Mouse (Mus musculus): ENCODE results near the gene Akr1a1.
A peak's percentile ranks its signal among the peaks of the same experiment; 100 is the strongest.

Akr1a1 gene

GRCm38 (mm10) chr4:116657971-116658370 is 6.5 kb upstream of the Akr1a1 start:
- DNase-seq: no peak

GRCm38 (mm10) chr4:116655658-116656057 is 4.2 kb upstream of the Akr1a1 start:
- DNase-seq: no peak

DNA sequence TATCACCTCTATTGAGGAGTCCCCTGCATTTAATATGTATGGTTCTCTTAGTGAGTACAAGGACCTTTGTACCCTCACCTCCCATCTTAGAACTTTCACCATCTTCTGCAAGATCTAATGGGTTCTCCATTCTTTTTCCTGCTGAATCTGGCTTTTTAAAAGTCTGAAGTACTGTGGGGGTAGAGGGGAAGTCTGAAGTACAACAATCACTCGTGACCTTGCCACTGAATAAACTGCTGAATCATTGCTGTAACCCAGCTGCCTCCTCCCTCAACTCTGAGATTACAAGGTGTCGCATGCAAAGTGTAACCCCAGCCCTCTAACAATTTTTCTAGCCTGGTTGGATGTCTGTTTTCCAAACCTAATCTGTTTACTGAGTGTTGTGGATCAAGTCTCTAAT is 3.6 kb upstream of the Akr1a1 start:
- DNase-seq: no peak

DNA sequence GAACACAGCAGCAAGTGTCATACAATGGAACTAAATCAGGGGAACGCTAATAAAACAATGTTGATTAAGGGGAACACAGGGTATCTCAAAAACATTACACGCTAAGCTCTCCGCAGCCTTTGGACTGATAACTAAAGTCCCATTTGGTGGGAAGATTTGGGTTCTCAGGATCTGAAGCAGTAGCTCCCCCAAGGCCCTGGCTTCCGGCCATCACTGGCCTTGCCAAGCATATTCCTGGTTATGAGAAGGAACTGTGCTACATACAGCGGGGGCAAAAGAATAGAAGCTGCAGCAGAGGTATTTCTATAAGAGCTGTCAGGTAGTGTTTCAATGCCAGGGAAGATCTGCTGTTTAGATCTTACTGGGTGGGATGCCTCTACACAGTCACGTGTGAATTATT is 1.7 kb upstream of the Akr1a1 start:
- DNase-seq: peak in 1 of 2 experiments; percentile 22

DNA sequence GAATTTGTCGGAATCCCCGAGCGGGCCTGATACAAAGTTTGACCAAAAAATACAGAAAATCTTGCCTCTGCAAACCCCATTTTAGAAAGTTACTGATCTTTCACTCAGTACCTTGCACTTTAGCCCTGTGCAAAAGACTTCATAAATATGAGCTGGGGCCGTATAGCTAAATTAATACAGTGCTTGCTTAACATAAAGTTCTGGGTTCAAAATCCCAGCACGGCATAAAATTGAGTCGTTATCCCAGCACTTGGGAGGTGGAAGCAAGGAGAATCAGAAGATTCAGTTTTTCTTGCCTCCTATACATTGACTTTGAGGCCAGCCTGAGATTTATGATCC is 286 bp upstream of the Akr1a1 start:
- DNase-seq: no peak

- no peak for DNase-seq
Measured at GRCm38 (mm10) chr4:116650365-116650764, 1.1 kb downstream of the Akr1a1 start.

DNA sequence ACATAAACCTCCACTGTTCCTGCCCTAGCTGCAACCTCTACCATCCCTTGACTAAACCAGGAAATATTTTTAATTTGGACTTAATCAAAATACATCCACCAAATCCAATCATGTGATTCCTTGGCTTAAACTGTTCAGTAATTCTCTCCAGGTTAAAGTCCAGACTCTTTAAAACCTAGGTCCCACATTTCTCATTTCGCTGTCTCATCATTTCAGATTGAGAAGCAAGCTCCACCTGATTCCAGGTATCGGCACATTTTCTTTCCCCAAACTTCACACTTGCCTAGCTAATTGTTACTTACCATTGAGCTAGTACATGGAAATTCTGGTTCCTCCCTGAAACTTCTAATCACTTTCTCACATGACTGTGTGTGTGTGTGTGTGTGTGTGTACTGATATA is 2.1 kb downstream of the Akr1a1 start:
- no peak for DNase-seq

- DNase-seq: no peak
Measured at GRCm38 (mm10) chr4:116645624-116646023, 5.9 kb downstream of the Akr1a1 start.

DNA sequence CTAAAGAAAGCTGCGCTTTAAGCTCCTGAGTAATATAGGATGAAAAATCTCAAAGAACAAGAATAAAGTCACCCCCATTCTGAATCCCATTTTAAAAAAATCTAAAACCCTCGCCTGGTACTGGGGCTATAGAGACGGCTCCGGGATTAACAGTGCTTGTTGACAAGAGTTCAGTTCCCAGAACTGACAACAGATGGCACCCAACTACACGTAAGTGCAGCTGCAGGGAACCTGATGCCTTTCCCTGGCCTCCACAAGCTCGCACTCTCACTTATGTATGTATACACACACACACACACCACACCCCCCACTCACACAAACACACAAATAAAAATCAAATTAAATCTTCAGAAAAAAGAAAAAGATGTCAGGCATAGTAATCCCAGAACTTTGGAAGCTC is 7.2 kb downstream of the Akr1a1 start:
- peak; percentile 30 to 37 for DNase-seq

DNA sequence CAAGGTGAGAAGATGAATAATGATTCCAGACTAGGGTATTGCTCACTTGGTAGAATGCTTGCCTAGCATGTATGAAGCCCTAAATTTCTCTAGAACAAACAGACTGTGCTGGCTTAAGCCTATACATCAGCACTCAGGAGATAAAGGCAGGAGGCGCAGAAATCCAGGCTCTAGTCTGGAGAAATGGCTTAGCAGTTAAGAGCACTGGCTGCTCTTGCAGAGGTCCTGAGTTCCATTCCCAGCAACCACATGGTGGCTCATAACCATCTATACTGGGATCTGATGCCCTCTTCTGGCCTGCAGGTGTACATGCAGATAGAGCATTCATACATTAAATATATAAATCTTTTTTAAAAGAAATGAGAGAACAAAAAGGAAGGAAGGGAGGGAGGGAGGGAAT is 9.4 kb downstream of the Akr1a1 start:
- DNase-seq: no peak

GRCm38 (mm10) chr4:116638821-116639220 is 12.7 kb downstream of the Akr1a1 start:
- no peak for DNase-seq

DNA sequence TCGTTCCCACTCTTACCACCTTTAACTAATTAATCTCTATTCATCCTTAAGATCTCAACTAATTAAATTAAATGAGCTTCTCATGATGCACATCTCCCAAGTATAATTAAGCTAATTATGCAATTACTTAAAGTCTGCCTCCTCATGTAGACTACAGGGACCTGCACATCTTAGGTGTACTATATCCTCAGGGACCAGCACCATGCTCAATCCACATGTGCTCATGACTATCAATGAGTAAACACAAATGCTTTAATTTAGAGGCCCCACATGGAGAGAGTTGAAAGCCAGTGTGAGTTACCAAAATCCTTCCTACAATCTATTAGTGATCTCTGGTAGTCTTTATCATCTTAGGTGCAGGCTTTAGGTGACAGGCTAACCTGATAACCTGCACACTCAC is 16.3 kb downstream of the Akr1a1 start:
- DNase-seq: no peak

DNA sequence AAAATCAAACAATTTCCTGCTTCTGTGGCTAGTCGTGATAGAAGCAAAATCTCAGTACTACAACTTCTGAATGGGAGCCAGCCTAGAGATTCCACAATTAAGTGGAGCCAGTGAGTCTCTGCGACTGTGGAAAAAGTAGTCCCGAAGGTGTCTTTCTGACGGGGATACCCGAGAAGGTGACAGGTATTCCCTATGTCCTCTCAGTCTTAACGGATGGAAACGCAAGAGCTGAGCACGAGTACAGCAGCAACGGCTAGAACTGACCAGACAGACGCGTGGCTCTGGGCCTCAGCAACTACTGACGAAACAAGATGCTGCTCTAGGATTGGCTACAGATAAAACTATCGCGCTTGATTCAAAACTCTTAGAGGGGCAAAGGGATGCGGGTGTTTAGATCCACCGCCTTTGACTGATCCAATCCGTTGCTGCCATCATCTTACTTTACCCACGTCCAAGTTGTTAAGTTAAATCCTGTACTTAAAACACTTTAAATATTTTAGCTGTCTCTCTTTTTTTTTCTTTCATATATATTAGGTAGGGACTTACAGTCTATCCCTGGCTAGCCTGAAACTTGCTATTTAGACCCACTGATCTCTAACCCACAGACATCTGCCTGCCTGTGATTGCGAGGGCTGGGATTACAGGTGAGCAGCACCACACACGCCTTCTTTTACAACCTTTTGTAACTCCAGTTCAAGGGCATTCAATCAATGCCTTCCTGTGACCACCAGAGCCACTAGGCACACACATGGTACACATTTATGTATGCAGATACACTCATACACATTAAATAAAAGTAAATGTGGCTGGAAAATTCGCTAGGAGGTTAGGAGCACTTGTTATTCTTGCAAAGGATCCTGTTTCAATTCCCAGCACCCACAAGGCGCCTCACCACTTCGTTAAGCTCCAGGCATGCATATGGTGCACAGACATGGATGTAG is 23.5 kb downstream of the Akr1a1 start, which contains the start of gene Nasp:
TSS of gene Nasp (minus strand) at position 220 of the 941 bp plus-strand sequence.
- DNase-seq: peak; percentile 80 to 89

DNA sequence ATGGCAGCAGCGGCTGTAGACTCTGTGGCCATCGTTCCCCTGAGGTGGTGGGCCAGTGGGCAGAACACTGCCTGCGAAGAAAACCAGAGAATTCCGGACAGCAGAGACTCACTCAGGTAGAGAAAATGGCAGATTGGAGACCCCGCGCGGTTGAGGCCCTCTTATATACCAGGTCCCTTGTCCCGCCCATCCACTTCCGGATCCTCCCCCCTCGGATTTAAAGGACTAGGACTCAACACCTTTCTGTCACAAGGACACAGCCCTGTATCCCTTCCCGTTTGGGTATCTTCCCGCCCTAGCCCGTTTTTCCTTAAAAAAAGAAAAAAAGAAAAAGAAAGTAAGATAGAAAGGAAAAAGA is 24.1 kb downstream of the Akr1a1 start:
- DNase-seq: peak; percentile 93

- peak; percentile 82 to 86 for DNase-seq
Measured at GRCm38 (mm10) chr4:116626658-116627358, 24.7 kb downstream of the Akr1a1 start.

DNA sequence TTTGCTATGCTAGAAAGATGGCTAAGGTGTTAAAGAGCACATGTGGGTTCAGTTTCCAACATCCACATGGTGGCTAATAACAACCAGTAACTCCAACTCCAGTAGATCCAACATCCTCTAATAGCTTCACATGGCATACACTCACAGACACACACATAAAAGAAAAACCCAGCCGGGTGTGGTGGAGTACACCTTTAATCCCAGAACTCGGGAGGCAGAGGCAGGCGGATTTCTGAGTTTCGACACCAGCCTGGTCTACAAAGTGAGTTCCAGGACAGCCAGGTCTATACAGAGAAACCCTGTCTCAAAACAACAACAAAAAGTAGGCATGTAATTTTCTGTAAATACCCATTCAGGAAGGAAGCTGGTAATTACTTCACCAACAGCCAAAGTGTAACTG is 26.6 kb downstream of the Akr1a1 start:
- no peak for DNase-seq

- DNase-seq: no peak
Measured at GRCm38 (mm10) chr4:116615237-116615636, 36.2 kb downstream of the Akr1a1 start.

- DNase-seq: no peak
Measured at GRCm38 (mm10) chr4:116612621-116613020, 38.9 kb downstream of the Akr1a1 start.

DNA sequence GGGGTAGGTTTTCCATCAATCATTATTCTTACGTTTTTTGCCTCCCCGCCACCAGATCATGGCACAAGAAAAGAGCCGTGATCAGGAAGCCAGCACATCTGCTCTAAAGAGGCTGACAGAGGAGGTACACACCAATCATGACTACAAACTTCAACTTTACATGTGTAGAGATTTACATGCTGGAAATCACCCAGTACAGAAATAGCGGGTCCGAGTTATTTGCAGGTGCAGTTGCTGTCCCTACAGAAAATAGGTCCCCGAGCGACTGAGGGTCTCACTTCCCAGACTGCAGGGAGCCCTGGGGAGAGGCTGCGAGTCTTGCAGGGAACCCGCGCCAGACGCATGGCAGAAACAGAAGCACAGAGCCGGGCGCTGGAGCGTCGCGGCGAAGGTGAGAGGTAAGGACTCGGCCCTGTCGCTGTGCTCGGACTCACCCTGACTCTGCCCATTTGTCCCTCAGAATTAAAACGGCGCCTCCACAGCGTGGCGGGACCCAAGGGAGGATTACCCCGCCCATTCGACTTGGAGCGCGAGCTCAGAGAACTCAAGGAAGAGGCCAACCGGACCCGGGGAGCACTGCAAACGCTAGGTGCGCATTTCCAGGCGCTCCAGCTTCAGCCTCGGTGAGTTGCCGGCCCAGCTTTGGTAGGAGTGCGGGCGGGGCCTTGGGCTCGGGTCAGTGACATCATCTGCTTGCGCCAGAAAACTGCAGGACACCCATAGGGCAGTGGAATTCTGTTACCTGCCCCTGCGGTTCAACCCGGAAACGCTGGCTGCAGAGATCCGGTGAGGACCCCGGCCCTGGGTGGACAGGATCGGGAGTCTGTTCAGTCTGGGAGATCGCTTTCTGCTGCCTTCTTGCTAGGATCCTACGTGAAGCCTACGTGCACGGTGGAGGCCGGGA is 54.2 kb downstream of the Akr1a1 start:
- DNase-seq: peak; percentile 92 to 94

DNA sequence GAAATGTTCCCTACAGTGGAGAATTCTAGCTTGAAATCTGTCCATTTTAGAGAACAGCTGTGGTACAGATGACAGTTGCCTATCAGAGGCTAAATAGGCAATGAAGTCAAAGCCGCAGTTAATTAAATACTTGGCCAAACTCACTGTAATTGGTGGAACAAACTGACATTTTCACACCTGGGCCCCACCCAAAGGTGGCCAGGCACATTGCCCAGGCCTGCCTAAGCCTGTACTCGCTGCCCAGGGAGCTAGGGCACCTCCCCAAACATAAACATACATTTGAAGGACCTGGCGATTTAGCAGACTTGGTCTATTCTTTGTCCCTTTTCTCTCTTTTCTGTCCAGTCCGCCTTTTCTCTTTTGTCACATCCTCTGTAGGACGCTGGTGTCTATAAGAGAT is 55.1 kb downstream of the Akr1a1 start, which contains the start of gene Ccdc17:
TSS of gene Ccdc17 (plus strand) at position 276 of the 400 bp plus-strand sequence.
- peak; percentile 24 to 28 for DNase-seq

- no peak for DNase-seq
Measured at GRCm38 (mm10) chr4:116595793-116596192, 55.7 kb downstream of the Akr1a1 start.
